Mouse (Mus musculus): ENCODE results near the gene Nckap5l.
"Not testable (repeated sequence)": the region's sequence is repeated elsewhere in the genome, so short reads cannot be mapped to it uniquely, and the experiment has no call there.

The Nckap5l gene

GRCm38 (mm10) chr15:99470224-99470761 lies 12.7 kb upstream of the Nckap5l start:
- no peak for DNase-seq (ENCODE audit: extremely low read depth, insufficient read length, low spot score)

GRCm38 (mm10) chr15:99469736-99470135 lies 12.2 kb upstream of the Nckap5l start:
- DNase-seq (ENCODE audit: extremely low read depth, insufficient read length, low spot score) = no peak

GRCm38 (mm10) chr15:99469067-99469466 lies 11.5 kb upstream of the Nckap5l start:
- DNase-seq (ENCODE audit: extremely low read depth, insufficient read length, low spot score) = peak; percentile 70

- no peak for DNase-seq (ENCODE audit: extremely low read depth, insufficient read length, low spot score)
Measured at GRCm38 (mm10) chr15:99463194-99463593, 5.6 kb upstream of the Nckap5l start.

- DNase-seq (ENCODE audit: extremely low read depth, insufficient read length, low spot score) = no peak
Measured at GRCm38 (mm10) chr15:99456963-99457605, 464 bp downstream of the Nckap5l start.

- no peak for DNase-seq (ENCODE audit: extremely low read depth, insufficient read length, low spot score)
Measured at GRCm38 (mm10) chr15:99456338-99456962, 1.1 kb downstream of the Nckap5l start.

- DNase-seq (ENCODE audit: extremely low read depth, insufficient read length, low spot score) = no peak
Measured at GRCm38 (mm10) chr15:99455415-99455814, 2.1 kb downstream of the Nckap5l start.

GRCm38 (mm10) chr15:99454585-99455279 lies 2.8 kb downstream of the Nckap5l start:
- no peak for DNase-seq (ENCODE audit: extremely low read depth, insufficient read length, low spot score)

- DNase-seq (ENCODE audit: extremely low read depth, insufficient read length, low spot score) = no peak
Measured at GRCm38 (mm10) chr15:99453153-99453900, 4.2 kb downstream of the Nckap5l start.

- DNase-seq (ENCODE audit: extremely low read depth, insufficient read length, low spot score) = no peak
Measured at GRCm38 (mm10) chr15:99449751-99450280, 7.7 kb downstream of the Nckap5l start.

GRCm38 (mm10) chr15:99449131-99449750 lies 8.3 kb downstream of the Nckap5l start:
- DNase-seq (ENCODE audit: extremely low read depth, insufficient read length, low spot score) = no peak

- not testable (repeated sequence) for DNase-seq (ENCODE audit: extremely low read depth, insufficient read length, low spot score)
Measured at GRCm38 (mm10) chr15:99446136-99446535, 11.4 kb downstream of the Nckap5l start.

GRCm38 (mm10) chr15:99445567-99445966 lies 12.0 kb downstream of the Nckap5l start:
- DNase-seq (ENCODE audit: extremely low read depth, insufficient read length, low spot score) = no peak

GRCm38 (mm10) chr15:99442358-99442757 lies 15.2 kb downstream of the Nckap5l start:
- no peak for DNase-seq (ENCODE audit: extremely low read depth, insufficient read length, low spot score)

GRCm38 (mm10) chr15:99440816-99441457 lies 16.6 kb downstream of the Nckap5l start:
- DNase-seq (ENCODE audit: extremely low read depth, insufficient read length, low spot score) = no peak

- DNase-seq (ENCODE audit: extremely low read depth, insufficient read length, low spot score) = no peak
Measured at GRCm38 (mm10) chr15:99440112-99440815, 17.3 kb downstream of the Nckap5l start.

GRCm38 (mm10) chr15:99438966-99439698 lies 18.4 kb downstream of the Nckap5l start:
- no peak for DNase-seq (ENCODE audit: extremely low read depth, insufficient read length, low spot score)

- no peak for DNase-seq (ENCODE audit: extremely low read depth, insufficient read length, low spot score)
Measured at GRCm38 (mm10) chr15:99433913-99434312, 23.6 kb downstream of the Nckap5l start.
